Mouse (Mus musculus): ENCODE measurements around the gene Tbcd.

DNA sequence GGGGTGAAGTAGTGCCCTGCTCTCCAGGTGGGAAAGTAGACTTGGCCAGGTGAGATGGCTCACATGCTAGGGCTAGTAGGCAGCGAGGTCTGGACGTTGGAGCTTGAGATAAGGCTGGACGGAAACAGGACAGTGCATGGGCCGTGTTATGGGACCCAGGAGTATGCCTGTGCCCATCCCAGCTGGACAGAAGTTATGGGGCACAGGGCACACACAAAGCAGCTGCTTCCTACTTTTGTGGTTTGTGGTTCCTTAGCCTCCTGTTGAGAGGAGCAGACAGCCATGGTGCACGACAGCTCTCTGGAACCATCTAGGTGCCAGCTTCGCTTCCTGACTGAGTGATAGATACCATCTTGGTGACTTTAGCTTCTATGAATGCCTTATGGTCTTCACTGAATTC is 153.9 kb downstream of the Tbcd start:
- TF ChIP-seq POLR2A (IDR thresholded peaks at IDR 0.05; ENCODE audit: borderline replicate concordance, insufficient read depth, low read length) (no peak), CTCF (IDR thresholded peaks at IDR 0.05; ENCODE audit: borderline replicate concordance, insufficient read depth, low read depth, low read length) (no peak)

Data from cerebellum, adult 2 months (tissue).